Mouse (Mus musculus) heart, embryonic 14.5 days (tissue): Measurements from ENCODE around the gene Stat5a. TPM values are rescaled to one million over a fixed set of nuclear protein-coding genes. Genes with fewer than 3 reads are reported as not detected.

Experiments
- ATAC-seq: fragments of 200-750 bp; cut with Nextera tagmentation; 2 replicates; pipeline ENCODE4 v1.8.0; 2017; ENCODE audit warnings: low read depth, moderate TSS enrichment; ENCODE audit not compliant: insufficient number of reproducible peaks, insufficient read depth, low FRiP score
- H3K27ac ChIP-seq, 2 experiments: fragments of 200-500 bp in 1 of 2; fragments of 300-500 bp in 1 of 2; sonication (generic) in 1 of 2; replicated peaks in 1 of 2; 2 replicates each; pipeline ENCODE4 v1.5.1; 2012 to 2014; ENCODE audit warnings: low read depth in 2 of 2, low read length in 2 of 2, control low read depth in 1 of 2, mild to moderate bottlenecking in 1 of 2, mixed read lengths in 1 of 2; ENCODE audit not compliant: control insufficient read depth in 1 of 2, insufficient read depth in 1 of 2
- H3K27me3 ChIP-seq: fragments of 300-500 bp; sonication (generic); 2 replicates; pipeline ENCODE4 v1.6.1; 2014; ENCODE audit warnings: mild to moderate bottlenecking, low read length, control low read depth; ENCODE audit not compliant: control insufficient read depth, insufficient read depth
- H3K36me3 ChIP-seq: fragments of 300-500 bp; sonication (generic); 2 replicates; pipeline ENCODE4 v1.6.1; 2014; ENCODE audit warnings: mild to moderate bottlenecking, control low read depth, low read length, mixed read lengths; ENCODE audit not compliant: control insufficient read depth, insufficient read depth
- H3K4me1 ChIP-seq, 2 experiments: fragments of 200-500 bp in 1 of 2; fragments of 300-500 bp in 1 of 2; sonication (generic) in 1 of 2; 2 replicates each; pipeline ENCODE4 v1.6.1; 2012 to 2014; ENCODE audit warnings: low read length in 2 of 2, control low read depth in 1 of 2, mixed read lengths in 1 of 2; ENCODE audit not compliant: control insufficient read depth in 2 of 2, insufficient read depth in 2 of 2
- H3K4me2 ChIP-seq: fragments of 300-500 bp; sonication (generic); 2 replicates; pipeline ENCODE4 v1.6.1; 2014; ENCODE audit warnings: mild to moderate bottlenecking, low read length
- H3K4me3 ChIP-seq, 2 experiments: fragments of 200-500 bp in 1 of 2; fragments of 300-500 bp in 1 of 2; sonication (generic) in 1 of 2; 2 replicates each; pipeline ENCODE4 v1.5.1; 2012 to 2014; ENCODE audit warnings: low read length in 2 of 2, mild to moderate bottlenecking in 2 of 2, control low read depth in 1 of 2, low read depth in 1 of 2, moderate library complexity in 1 of 2; ENCODE audit not compliant: control insufficient read depth in 1 of 2, insufficient read depth in 1 of 2
- H3K9ac ChIP-seq: fragments of 300-500 bp; sonication (generic); 2 replicates; pipeline ENCODE4 v1.6.1; 2014; ENCODE audit warnings: mild to moderate bottlenecking, low read length
- H3K9me3 ChIP-seq: fragments of 300-500 bp; sonication (generic); 2 replicates; pipeline ENCODE4 v1.6.1; 2016; ENCODE audit warnings: low read length, control low read depth; ENCODE audit not compliant: control insufficient read depth
- WGBS: fragments of 180-500 bp; shearing (Covaris S2); extraction: QIAGEN DNeasy Blood & Tissue Kit; methylation state at CpG from one replicate; pipeline ENCODE4 v1.1.7; 2014; 5-methylcytosine and 5-hydroxymethylcytosine counted together
- polyA plus RNA-seq: library from polyadenylated mRNA; unstranded; fragments of >200 nt; fragmentation: Nextera tagmentation; extraction: Ambion mirVana; gene quantifications from 2 replicates; pipeline ENCODE4 v1.2.1, GENCODE M21; 2014

Gene Stat5a
- polyA plus RNA-seq, 1 experiment from 2014 or later = 5.6 TPM

DNA sequence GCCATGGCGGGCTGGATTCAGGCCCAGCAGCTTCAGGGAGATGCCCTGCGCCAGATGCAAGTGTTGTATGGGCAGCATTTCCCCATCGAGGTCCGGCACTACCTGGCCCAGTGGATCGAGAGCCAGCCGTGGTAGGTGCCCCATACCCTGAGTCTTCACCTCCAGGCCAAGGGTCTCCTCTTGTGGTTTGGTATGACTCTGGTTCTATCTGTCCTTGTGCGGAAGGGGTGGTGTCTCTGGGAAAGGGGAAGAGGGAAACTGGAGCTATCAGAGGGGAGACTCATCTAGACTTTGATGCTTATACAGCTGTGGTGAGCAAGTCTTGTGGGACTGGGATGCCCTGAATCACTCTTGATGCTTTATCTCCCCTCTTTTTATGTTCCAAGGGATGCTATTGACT lies 2.2 kb downstream of the Stat5a start:
- ATAC-seq = no peak
- Histone ChIP-seq H3K27ac (no peak overlapping the region), H3K9me3 (no peaks in the 10 kb centered on the region), H3K36me3 (no peaks in the 10 kb centered on the region), H3K9ac (no peak overlapping the region), H3K4me2 (0 out of 2 replicates have a peak overlapping the region, but pooled peaks have one; percentile 87), H3K27me3 (peaks cover 8% of the 10 kb centered on the region; the same call in 1 of the 2 replicates), H3K4me1 (peaks cover 6 to 12% of the 10 kb centered on the region in 2 experiments), H3K4me3 (peak overlapping the region in 1 of 2 experiments; percentile 61; a peak in 1 of 4 replicates)
- WGBS = 75% methylated on average over 7 of the region's 7 CpGs

DNA sequence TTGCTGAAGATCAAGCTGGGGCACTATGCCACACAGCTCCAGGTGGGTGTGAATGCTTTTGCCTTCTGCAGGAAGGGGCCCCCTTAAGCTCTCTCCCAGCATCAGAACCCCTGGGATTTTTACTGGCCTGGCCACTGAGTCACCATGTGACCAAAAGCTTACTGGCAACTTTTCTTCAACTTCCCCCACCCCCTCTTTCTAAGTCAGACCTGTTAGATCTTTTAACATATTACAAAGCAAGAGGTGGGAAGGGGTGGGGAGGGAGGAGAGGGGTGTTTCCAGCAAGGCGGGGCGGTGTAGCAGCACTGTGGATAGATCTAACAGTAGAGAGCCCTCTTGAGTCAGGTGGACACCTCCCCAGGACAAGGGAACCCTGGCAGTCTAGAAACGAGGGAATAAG lies 2.7 kb downstream of the Stat5a start:
- Histone ChIP-seq H3K9me3 (no peaks in the 10 kb centered on the region), H3K9ac (no peak overlapping the region), H3K4me1 (peaks cover 6 to 12% of the 10 kb centered on the region in 2 experiments), H3K27me3 (peaks cover 8% of the 10 kb centered on the region; the same call in 1 of the 2 replicates), H3K36me3 (no peaks in the 10 kb centered on the region), H3K27ac (no peak overlapping the region), H3K4me3 (no peak overlapping the region), H3K4me2 (no peak overlapping the region)
- no peak for ATAC-seq
- 50% methylated on average over 3 of the region's 3 CpGs for WGBS

DNA sequence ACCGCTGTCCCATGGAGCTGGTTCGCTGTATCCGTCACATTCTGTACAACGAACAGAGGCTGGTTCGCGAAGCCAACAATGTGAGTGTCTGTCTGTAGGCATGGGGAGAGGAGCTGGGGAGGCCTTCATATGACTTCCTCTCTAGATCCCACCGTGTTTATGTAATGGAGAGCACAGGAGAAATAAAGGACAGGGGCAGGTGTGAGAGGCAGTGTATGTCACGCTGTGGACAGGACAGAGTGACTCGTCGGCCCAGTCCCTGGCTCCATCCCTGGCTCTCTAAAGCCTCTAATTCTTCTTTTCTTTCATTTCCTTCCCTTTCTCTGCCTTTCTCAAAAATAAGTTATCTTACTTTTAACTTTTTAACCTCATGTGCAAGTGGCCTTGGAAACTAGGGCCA lies 4.0 kb downstream of the Stat5a start:
- no peak overlapping the region for H3K27ac ChIP-seq
- H3K4me2 ChIP-seq = no peak overlapping the region
- no peaks in the 10 kb centered on the region for H3K9me3 ChIP-seq
- no peaks in the 10 kb centered on the region for H3K36me3 ChIP-seq
- ATAC-seq = no peak
- peaks cover 6 to 12% of the 10 kb centered on the region in 2 experiments for H3K4me1 ChIP-seq
- no peak overlapping the region for H3K4me3 ChIP-seq
- no peak overlapping the region for H3K9ac ChIP-seq
- 87% methylated on average over 10 of the region's 10 CpGs for WGBS
- H3K27me3 ChIP-seq = peaks cover 8% of the 10 kb centered on the region; the same call in 1 of the 2 replicates

DNA sequence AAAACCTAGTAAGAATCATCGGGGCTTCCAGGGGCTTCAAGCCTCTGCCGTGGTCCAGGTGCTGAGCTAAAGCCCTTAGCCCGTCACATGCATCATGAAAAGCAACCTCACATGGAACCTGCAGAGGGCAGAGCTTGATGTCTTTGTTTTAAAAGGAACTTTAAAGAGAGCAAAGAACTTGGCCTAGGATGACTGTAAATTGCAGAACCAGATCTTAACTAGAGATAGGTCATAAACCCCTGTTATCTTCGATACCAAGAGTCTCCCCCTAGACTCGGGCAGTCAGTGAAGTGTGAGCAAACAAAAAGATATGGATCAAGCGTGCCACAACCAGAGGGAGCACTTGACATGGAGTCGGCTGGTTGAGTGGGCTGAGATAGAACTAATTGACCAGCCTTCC lies 6.5 kb downstream of the Stat5a start:
- no peaks in the 10 kb centered on the region for H3K36me3 ChIP-seq
- H3K9ac ChIP-seq = no peak overlapping the region
- 0 out of 2 replicates have a peak, but pooled peaks cover 5% of the 10 kb centered on the region for H3K27me3 ChIP-seq
- no peaks in the 10 kb centered on the region for H3K9me3 ChIP-seq
- H3K4me1 ChIP-seq = peaks cover 8 to 12% of the 10 kb centered on the region in 2 experiments
- H3K4me3 ChIP-seq = no peak overlapping the region
- no peak for ATAC-seq
- no peak overlapping the region for H3K27ac ChIP-seq
- 59% methylated on average over 7 of the region's 7 CpGs for WGBS
- no peak overlapping the region for H3K4me2 ChIP-seq

DNA sequence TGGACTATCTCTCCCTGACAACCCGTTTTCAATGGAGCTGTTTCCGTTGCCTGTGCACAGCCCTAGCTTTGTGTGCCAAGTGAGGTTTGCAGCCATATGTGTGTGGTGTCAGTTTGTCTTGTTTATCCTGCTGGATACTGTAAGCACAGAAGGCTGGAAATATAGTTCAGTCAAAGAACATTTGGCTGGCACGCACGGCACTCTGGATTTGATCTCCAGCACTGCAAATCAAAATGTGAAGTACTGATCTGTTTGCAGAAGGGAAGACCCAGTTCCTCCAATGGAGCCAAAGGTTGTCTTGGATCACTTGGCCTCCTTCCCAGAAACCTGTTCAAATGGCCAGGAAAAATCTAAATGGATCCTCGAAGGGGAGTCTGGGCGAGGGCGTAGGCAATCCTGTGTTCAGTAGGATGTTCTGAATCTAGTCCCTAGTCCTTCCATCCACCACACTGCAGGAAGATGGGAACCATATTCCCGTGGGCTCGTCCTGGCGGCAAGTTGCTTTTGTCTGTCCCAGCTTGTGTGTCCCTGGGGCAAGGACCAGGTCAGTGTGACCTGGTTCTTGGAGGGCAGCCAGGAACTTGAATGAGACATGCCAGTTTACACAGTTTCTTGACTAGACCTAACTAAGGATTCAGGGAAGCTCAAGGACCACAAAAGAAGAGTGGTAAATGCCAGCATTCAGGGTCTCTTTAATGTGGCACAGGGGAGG lies 11.3 kb downstream of the Stat5a start:
- H3K4me1 ChIP-seq = peaks cover 6 to 10% of the 10 kb centered on the region in 2 experiments
- H3K36me3 ChIP-seq = no peaks in the 10 kb centered on the region
- H3K27me3 ChIP-seq = no peaks in the 10 kb centered on the region
- 67% methylated on average over 10 of the region's 10 CpGs for WGBS
- no peak overlapping the region for H3K4me2 ChIP-seq
- no peak overlapping the region for H3K9ac ChIP-seq
- no peak overlapping the region for H3K27ac ChIP-seq
- H3K9me3 ChIP-seq = no peaks in the 10 kb centered on the region
- ATAC-seq = no peak
- no peak overlapping the region for H3K4me3 ChIP-seq

DNA sequence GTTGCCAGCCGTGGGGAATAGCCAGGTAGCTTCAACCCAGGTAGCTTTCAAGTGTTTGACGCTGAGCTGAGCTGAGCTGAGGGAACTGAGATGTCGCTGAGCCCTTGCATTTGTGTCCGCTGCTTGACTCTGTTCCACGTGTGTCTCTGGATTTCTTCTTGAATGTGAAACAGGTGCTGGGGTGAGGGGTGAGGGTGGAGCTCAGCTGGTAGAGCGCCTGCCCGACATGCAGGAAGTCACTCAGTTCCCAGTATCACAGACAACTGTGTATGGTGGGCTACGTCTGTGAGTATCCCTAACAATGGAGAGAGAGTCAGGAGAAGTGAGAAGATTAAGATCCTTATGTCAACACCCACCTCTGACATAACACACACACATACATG lies 11.8 kb downstream of the Stat5a start:
- H3K4me3 ChIP-seq = no peak overlapping the region
- H3K27me3 ChIP-seq = no peaks in the 10 kb centered on the region
- H3K9me3 ChIP-seq = no peaks in the 10 kb centered on the region
- H3K4me2 ChIP-seq = no peak overlapping the region
- ATAC-seq = no peak
- WGBS = 73% methylated on average over 8 of the region's 8 CpGs
- H3K4me1 ChIP-seq = peaks cover 6 to 10% of the 10 kb centered on the region in 2 experiments
- H3K9ac ChIP-seq = no peak overlapping the region
- H3K36me3 ChIP-seq = no peaks in the 10 kb centered on the region
- no peak overlapping the region for H3K27ac ChIP-seq

- Histone ChIP-seq H3K9ac (no peak overlapping the region), H3K9me3 (no peaks in the 10 kb centered on the region), H3K4me2 (no peak overlapping the region), H3K4me1 (peaks cover under 1 to 2% of the 10 kb centered on the region in 2 experiments; a peak in 3 of 4 replicates), H3K27me3 (no peaks in the 10 kb centered on the region), H3K4me3 (no peak overlapping the region), H3K36me3 (no peaks in the 10 kb centered on the region), H3K27ac (no peak overlapping the region)
- ATAC-seq = no peak
- WGBS = 84% methylated on average over 3 of the region's 3 CpGs
Observed at GRCm38 (mm10) chr11:100875761-100876160, 16.6 kb downstream of the Stat5a start.
